Comparison of ENCODE assay signal across 11 mouse cellular contexts in genomic region chr7:137121243-137121858, GRCm38 (mm10).
DNase-seq lines count a peak whose midpoint lies in the region; ATAC-seq lines count a peak whose summit lies in the region.
"Had no signal": no experiment of that assay in that cellular context is flagged by ENCODE, and none has a peak within 500 bp of the region (broad histone marks: within the 10 kb centered on the region; RNA-seq: fewer than 3 reads in every experiment).

No protein-coding gene starts in this region.

- H3K4me3 ChIP-seq in heart, embryonic 13.5 days, result no peak overlapping the region
- H3K4me3 ChIP-seq in midbrain, embryonic 16.5 days (ENCODE audit: low read depth, low read length), result no peak overlapping the region
- H3K4me3 ChIP-seq in liver, embryonic 12.5 days, result no peak overlapping the region

- H3K27me3 ChIP-seq in heart, embryonic 13.5 days (replicated peaks), result 0 out of 2 replicates have a peak, but pooled peaks cover 12% of the 10 kb centered on the region
- H3K27me3 ChIP-seq in midbrain, embryonic 16.5 days (ENCODE audit: control insufficient read depth, insufficient read depth, low read depth, low read length), result no peaks in the 10 kb centered on the region
- H3K27me3 ChIP-seq in liver, embryonic 12.5 days (replicated peaks), result no peaks in the 10 kb centered on the region

- no peak for ATAC-seq in heart, embryonic 13.5 days (ENCODE audit: extremely low read depth, insufficient number of reproducible peaks, low FRiP score, low TSS enrichment)
- ATAC-seq in midbrain, embryonic 16.5 days, result no peak
- no peak for ATAC-seq in liver, embryonic 12.5 days

- no peak overlapping the region for H3K9ac ChIP-seq in heart, embryonic 13.5 days
- no peak overlapping the region; the same call in 1 of the 2 replicates for H3K9ac ChIP-seq in midbrain, embryonic 16.5 days (ENCODE audit: low read depth, low read length)
- no peak overlapping the region for H3K9ac ChIP-seq in liver, embryonic 12.5 days

- H3K4me2 ChIP-seq in heart, embryonic 13.5 days, result peak overlapping the region; percentile 30
- no peak overlapping the region for H3K4me2 ChIP-seq in midbrain, embryonic 16.5 days (ENCODE audit: low read length)
- no peak overlapping the region for H3K4me2 ChIP-seq in liver, embryonic 12.5 days

- H3K36me3 ChIP-seq in heart, embryonic 13.5 days, result no peaks in the 10 kb centered on the region
- no peaks in the 10 kb centered on the region for H3K36me3 ChIP-seq in midbrain, embryonic 16.5 days (ENCODE audit: control insufficient read depth, insufficient read depth, low read length)
- no peaks in the 10 kb centered on the region for H3K36me3 ChIP-seq in liver, embryonic 12.5 days

- WGBS in heart, embryonic 13.5 days, result 62% methylated on average over 16 of the region's 16 CpGs
- WGBS in midbrain, embryonic 16.5 days, result 65% methylated on average over 16 of the region's 16 CpGs
- 71% methylated on average over 16 of the region's 16 CpGs for WGBS in liver, embryonic 12.5 days (ENCODE audit: insufficient replicate concordance)

- no peaks in the 10 kb centered on the region for H3K9me3 ChIP-seq in heart, embryonic 13.5 days
- H3K9me3 ChIP-seq in midbrain, embryonic 16.5 days (replicated peaks; ENCODE audit: control insufficient read depth, low read length, poor library complexity, severe bottlenecking), result no peaks in the 10 kb centered on the region
- H3K9me3 ChIP-seq in liver, embryonic 12.5 days (replicated peaks), result no peaks in the 10 kb centered on the region

- H3K4me1 ChIP-seq in heart, embryonic 13.5 days, result peaks cover 10% of the 10 kb centered on the region
- 0 out of 2 replicates have a peak, but pooled peaks cover 3% of the 10 kb centered on the region for H3K4me1 ChIP-seq in midbrain, embryonic 16.5 days (ENCODE audit: control insufficient read depth, insufficient read depth, low read length)
- H3K4me1 ChIP-seq in liver, embryonic 12.5 days, result no peaks in the 10 kb centered on the region

- H3K27ac ChIP-seq in heart, embryonic 13.5 days (replicated peaks), result no peak overlapping the region
- H3K27ac ChIP-seq in midbrain, embryonic 16.5 days (ENCODE audit: low read length), result peak overlapping the region; percentile 34
- no peak overlapping the region for H3K27ac ChIP-seq in liver, embryonic 12.5 days

- intact Hi-C loops in left cerebral cortex, postnatal 14 days (cut with DNase I), result no loop called here

- peak; percentile 5 to 16 for DNase-seq in left cerebral cortex, postnatal 14 days (ENCODE audit: low spot score in 2 of 2)
- no peak for DNase-seq in left cerebral cortex, adult 9 months (ENCODE audit: low spot score in 2 of 2)
- DNase-seq in cerebellum, adult 9-11 months, result peak; percentile 54
- DNase-seq in frontal cortex, postnatal 10 days (ENCODE audit: low spot score in 2 of 2), result no peak
- no peak for DNase-seq in kidney, postnatal 14 days
- DNase-seq: adrenal gland, postnatal 14 days; layer of hippocampus, postnatal 36 days; thymus, adult 18-20 months had no signal

Comparison
In these comparisons a context has a peak if more than half of its experiments do, and no peak if none do; other contexts are left out.
1. DNase-seq: peak in left cerebral cortex, postnatal 14 days (2 of 2) and cerebellum, adult 9-11 months (single experiment); none in left cerebral cortex, adult 9 months (0 of 2), frontal cortex, postnatal 10 days (0 of 2) and kidney, postnatal 14 days (single experiment).